Mouse (Mus musculus) hindbrain, postnatal 0 days (tissue): ENCODE measurements around the gene Dus1l. TPM values are rescaled to one million over a fixed set of nuclear protein-coding genes. Genes with fewer than 3 reads are reported as not detected.
A peak's percentile ranks its signal among the peaks of the same experiment; 100 is the strongest.
"Not testable (repeated sequence)": the region's sequence is repeated elsewhere in the genome, so short reads cannot be mapped to it uniquely, and the experiment has no call there.

Source experiments
- ATAC-seq: fragments of 200-750 bp; cut with Nextera tagmentation; 2 replicates; pipeline ENCODE4 v1.8.0; 2017; ENCODE audit warnings: mild to moderate bottlenecking, moderate TSS enrichment, moderate library complexity
- DNase-seq: peaks from one replicate; pipeline ENCODE4 v3.0.0-alpha.2; 2015; ENCODE audit warnings: low spot score
- H3K27ac ChIP-seq: fragments of 300-500 bp; sonication (generic); 2 replicates; pipeline ENCODE4 v1.5.1; 2014; ENCODE audit warnings: mild to moderate bottlenecking
- H3K27me3 ChIP-seq: fragments of 300-500 bp; sonication (generic); 2 replicates; pipeline ENCODE4 v1.6.1; 2014; ENCODE audit warnings: low read length, mixed read lengths; ENCODE audit not compliant: insufficient read depth
- H3K36me3 ChIP-seq: fragments of 300-500 bp; sonication (generic); 2 replicates; pipeline ENCODE4 v1.6.1; 2014; ENCODE audit warnings: low read length, mixed read lengths; ENCODE audit not compliant: insufficient read depth
- H3K4me1 ChIP-seq: fragments of 300-500 bp; sonication (generic); 2 replicates; pipeline ENCODE4 v1.6.1; 2014; ENCODE audit warnings: antibody characterized with exemption, low read length, mixed read lengths; ENCODE audit not compliant: insufficient read depth
- H3K4me2 ChIP-seq: fragments of 300-500 bp; sonication (generic); 2 replicates; pipeline ENCODE4 v1.6.1; 2014; ENCODE audit warnings: low read depth, mild to moderate bottlenecking, low read length, moderate library complexity, mixed read lengths
- H3K4me3 ChIP-seq: fragments of 300-500 bp; sonication (generic); 2 replicates; pipeline ENCODE4 v1.5.1; 2014; ENCODE audit warnings: low read length
- H3K9ac ChIP-seq: fragments of 300-500 bp; sonication (generic); replicated peaks from 2 replicates; pipeline ENCODE4 v1.6.1; 2014; ENCODE audit warnings: mild to moderate bottlenecking, low read length, moderate library complexity, mixed read lengths
- H3K9me3 ChIP-seq: fragments of 300-500 bp; sonication (generic); 2 replicates; pipeline ENCODE4 v1.6.1; 2016; ENCODE audit warnings: low read length, mixed read lengths
- CTCF ChIP-seq: IDR thresholded peaks from 2 replicates; pipeline ENCODE4 v1.5.1; 2016; ENCODE audit warnings: antibody characterized with exemption, control low read depth, low read depth
- WGBS: fragments of 180-500 bp; shearing (Covaris S2); extraction: QIAGEN DNeasy Blood & Tissue Kit; methylation state at CpG from one replicate; pipeline ENCODE4 v1.1.7; 2014; 5-methylcytosine and 5-hydroxymethylcytosine counted together
- polyA plus RNA-seq: library from polyadenylated mRNA; unstranded; fragments of >200 nt; fragmentation: Nextera tagmentation; extraction: Ambion mirVana; gene quantifications from 2 replicates; pipeline ENCODE4 v1.2.1, GENCODE M21; 2015
- total RNA-seq: library from RNA; depleted of rRNA; stranded (reverse); fragments of >200 nt; gene quantifications from 2 replicates; pipeline ENCODE4 v1.2.3, GENCODE M21; 2014

Dus1l gene
- total and polyA plus RNA-seq, 2 experiments from 2014 or later: 40.4 to 48.5 TPM

DNA sequence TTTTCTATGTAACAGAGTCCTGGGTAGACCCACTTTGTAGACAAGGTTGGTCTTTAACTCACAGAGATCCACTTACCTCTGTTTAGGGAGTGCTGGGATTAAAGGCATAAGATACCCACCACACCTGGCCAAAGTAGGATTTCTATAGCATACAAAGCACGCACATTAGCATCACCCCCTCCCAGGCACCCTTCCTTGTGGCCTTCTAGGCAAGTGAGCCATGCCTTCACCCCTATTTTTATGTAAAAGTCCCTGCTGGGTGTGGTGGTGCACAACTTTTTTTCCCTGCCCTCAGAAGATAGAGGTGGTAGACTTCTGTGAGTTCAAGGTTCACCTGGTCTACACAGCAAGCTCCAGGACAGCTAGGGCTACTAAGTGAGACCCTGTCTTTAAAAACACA is 16.3 kb downstream of the Dus1l start:
- Histone ChIP-seq H3K4me3 (no peak overlapping the region), H3K9me3 (no peaks in the 10 kb centered on the region), H3K27ac (no peak overlapping the region), H3K9ac (no peak overlapping the region), H3K36me3 (peaks cover 24% of the 10 kb centered on the region), H3K27me3 (no peaks in the 10 kb centered on the region), H3K4me2 (no peak overlapping the region), H3K4me1 (peaks cover 7% of the 10 kb centered on the region; the same call in 1 of the 2 replicates)
- DNase-seq: no peak
- no peak for TF ChIP-seq CTCF
- no peak for ATAC-seq
- WGBS: 83% methylated on average over 1 of the region's 1 CpGs

DNA sequence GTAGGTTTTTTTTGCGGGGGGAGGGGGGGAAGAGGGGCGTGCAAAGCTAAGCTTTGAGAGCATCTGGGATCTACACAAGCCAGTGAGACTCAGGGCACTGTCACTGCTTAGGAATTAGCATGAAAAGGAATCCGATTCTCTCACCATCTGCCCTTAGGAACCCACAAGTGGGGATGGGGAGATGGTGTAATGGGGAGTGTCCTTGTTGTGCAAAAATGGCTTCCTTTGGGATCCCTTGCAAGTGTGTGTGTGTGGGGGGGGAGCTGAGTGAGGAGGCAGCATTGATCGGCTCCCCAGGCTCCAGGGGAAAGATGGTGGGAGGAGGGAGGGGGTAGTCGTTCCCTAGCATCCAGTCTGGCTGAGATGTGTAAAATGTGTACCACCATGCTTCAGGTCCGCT is 19.1 kb downstream of the Dus1l start:
- Histone ChIP-seq H3K4me3 (no peak overlapping the region), H3K9ac (no peak overlapping the region), H3K9me3 (no peaks in the 10 kb centered on the region), H3K4me1 (no peaks in the 10 kb centered on the region), H3K27me3 (no peaks in the 10 kb centered on the region), H3K4me2 (no peak overlapping the region), H3K36me3 (peaks cover 16% of the 10 kb centered on the region), H3K27ac (no peak overlapping the region)
- DNase-seq (no peak), ATAC-seq (no peak)
- TF ChIP-seq CTCF: no peak
- WGBS: 24% methylated on average over 6 of the region's 6 CpGs

DNA sequence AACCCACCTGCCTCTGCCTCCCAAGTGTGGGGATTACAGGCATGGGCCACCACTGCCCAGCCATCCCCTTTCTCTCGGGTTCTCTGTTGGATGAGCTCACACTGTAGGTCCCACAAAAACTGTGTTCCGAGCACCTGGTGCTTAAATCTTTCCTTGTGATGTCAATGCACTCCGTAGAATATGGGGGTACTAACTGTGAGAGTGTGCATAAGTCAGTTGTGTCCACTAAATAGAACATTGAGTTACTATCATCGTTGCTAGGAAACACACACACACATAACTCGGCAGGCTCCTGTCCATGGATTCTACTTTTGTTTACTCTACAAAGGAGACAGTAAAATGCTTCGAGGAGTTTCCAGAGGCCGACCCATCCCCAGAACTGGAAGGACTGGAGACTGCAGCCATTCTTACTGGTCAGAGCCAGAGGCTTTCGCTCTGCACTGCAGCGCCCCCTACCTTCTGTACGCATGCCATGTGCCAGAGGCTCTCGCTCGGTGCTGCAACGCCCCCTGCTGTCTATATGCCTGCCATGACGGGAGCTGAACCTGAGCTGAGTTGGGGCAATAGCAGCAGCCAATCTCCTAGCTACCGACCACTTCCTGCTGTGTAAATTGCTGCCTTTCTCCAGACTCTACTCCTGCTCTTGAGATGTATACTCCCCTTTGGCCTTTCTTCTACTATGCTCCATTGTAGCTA is 20.3 kb downstream of the Dus1l start:
- DNase-seq: peak; percentile 96
- peak; percentile 100 for TF ChIP-seq CTCF
- Histone ChIP-seq H3K4me2 (no peak overlapping the region), H3K9ac (no peak overlapping the region), H3K27me3 (no peaks in the 10 kb centered on the region), H3K9me3 (no peaks in the 10 kb centered on the region), H3K27ac (no peak overlapping the region), H3K4me1 (no peaks in the 10 kb centered on the region), H3K4me3 (no peak overlapping the region), H3K36me3 (peaks cover 11% of the 10 kb centered on the region)
- ATAC-seq: peak; percentile 93
- 23% methylated on average over 15 of the region's 15 CpGs for WGBS

DNA sequence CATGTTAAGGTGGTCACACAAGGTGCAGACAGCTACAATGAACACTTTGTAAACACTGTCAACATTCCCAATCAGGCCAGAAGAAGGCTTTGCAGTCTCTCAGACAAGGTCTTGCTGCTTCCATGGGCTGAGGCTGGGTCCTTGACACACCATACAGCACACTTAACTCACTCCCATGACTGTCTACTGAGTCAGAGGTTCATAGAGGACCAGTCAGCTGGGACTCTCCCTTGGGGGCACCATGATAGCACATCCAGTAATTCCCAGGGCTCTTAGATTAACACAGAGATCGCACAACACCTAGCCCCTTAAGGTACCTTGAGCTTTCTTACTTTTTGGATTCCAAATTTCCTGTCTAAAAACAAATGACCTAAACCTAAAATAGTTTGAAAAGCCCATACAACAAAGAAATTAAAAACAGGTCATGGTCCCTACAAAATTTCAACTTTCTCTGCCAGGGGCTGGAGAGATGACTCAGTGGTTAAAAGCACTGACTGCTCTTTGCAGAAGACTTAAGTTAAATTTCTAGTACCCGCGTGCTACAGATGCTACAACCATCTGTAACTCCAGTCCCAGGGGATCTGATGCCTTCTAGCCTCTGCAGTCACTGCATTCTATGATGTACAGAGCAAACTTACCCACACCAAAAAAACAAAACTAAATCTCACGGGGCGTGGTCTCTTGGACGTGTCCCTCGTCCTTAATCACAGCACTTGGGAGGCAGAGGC is 22.6 kb downstream of the Dus1l start:
- no peak for TF ChIP-seq CTCF
- H3K4me1 ChIP-seq: no peaks in the 10 kb centered on the region
- DNase-seq: no peak
- H3K4me2 ChIP-seq: no peak overlapping the region
- H3K27ac ChIP-seq: no peak overlapping the region
- H3K4me3 ChIP-seq: no peak overlapping the region
- no peaks in the 10 kb centered on the region for H3K9me3 ChIP-seq
- ATAC-seq: no peak
- H3K36me3 ChIP-seq: no peaks in the 10 kb centered on the region
- 78% methylated on average over 7 of the region's 7 CpGs for WGBS
- H3K27me3 ChIP-seq: no peaks in the 10 kb centered on the region
- no peak overlapping the region for H3K9ac ChIP-seq

DNA sequence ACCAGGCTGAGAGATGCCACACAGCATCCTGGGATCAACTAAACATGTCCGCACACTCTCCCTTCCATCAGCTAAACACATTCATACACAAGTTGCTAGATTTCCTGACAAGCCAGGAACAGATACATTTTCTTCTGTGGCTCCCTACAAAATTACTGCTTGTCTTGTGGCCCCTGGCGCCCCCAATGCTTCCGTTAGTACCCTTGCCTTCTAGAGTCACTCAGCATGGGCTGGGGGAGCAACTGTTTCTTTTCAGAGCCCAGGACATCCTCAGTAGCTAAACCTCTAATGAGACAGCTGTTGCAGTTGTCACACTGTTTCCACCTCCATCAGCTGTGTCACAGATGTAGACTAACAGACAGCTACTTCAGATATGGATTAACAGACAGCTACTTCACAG is 23.5 kb downstream of the Dus1l start:
- no peak for ATAC-seq

DNA sequence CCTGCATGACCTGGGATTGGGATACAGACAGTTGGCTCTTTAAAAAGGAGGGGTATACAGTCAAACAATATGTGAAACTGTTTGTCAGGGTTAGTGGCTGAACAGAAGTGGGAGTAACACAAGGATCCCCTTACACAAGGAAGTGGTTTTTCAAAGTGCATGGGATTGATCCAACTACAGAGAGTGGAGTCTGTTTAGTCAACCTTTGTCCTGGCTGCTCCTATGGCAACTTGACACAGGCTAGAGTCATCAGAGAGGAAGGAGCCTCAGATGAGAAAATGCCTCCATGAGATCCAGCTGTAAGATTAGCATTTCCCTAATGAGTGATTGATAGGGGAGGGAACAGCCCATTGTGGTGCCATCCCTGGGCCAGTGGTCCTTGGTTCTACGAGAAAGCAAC is 28.0 kb downstream of the Dus1l start:
- H3K36me3 ChIP-seq: no peaks in the 10 kb centered on the region
- no peaks in the 10 kb centered on the region for H3K9me3 ChIP-seq
- H3K4me3 ChIP-seq: no peak overlapping the region
- no peak overlapping the region for H3K27ac ChIP-seq
- WGBS: 50% methylated on average over 1 of the region's 1 CpGs
- H3K4me1 ChIP-seq: no peaks in the 10 kb centered on the region
- no peak overlapping the region for H3K9ac ChIP-seq
- DNase-seq: no peak
- H3K4me2 ChIP-seq: no peak overlapping the region
- no peaks in the 10 kb centered on the region for H3K27me3 ChIP-seq
- ATAC-seq: no peak
- TF ChIP-seq CTCF: no peak

More for the DNA sequence above, 23.5 kb downstream of the Dus1l start:
- Histone ChIP-seq H3K9me3 (no peaks in the 10 kb centered on the region), H3K4me2 (no peak overlapping the region), H3K4me3 (no peak overlapping the region), H3K4me1 (no peaks in the 10 kb centered on the region), H3K27ac (no peak overlapping the region), H3K36me3 (no peaks in the 10 kb centered on the region), H3K9ac (no peak overlapping the region), H3K27me3 (no peaks in the 10 kb centered on the region)
- DNase-seq: no peak
- TF ChIP-seq CTCF: no peak
- WGBS: 80% methylated on average over 3 of the region's 3 CpGs

DNA sequence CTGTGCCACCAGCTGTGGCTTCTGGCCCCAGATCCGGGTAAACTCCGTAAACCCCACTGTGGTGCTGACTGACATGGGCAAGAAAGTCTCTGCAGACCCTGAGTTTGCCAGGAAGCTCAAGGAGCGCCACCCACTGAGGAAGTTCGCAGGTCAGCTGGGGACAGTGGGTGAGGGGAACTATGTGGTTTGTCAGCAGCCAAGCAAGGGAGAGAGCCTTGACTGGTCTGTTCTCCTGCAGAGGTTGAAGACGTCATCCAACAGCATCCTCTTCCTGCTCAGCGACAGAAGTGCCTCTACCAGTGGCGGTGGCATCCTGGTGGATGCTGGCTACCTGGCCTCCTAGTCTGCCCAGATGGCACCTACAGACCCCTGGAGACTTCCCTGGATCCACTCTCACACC is 29.2 kb downstream of the Dus1l start:
- H3K9ac ChIP-seq, ATAC-seq, H3K27ac ChIP-seq, H3K36me3 ChIP-seq, H3K4me2 ChIP-seq, H3K4me3 ChIP-seq, H3K27me3 ChIP-seq, H3K9me3 ChIP-seq, H3K4me1 ChIP-seq, DNase-seq: not testable (repeated sequence)
- 82% methylated on average over 3 of the region's 7 CpGs for WGBS

DNA sequence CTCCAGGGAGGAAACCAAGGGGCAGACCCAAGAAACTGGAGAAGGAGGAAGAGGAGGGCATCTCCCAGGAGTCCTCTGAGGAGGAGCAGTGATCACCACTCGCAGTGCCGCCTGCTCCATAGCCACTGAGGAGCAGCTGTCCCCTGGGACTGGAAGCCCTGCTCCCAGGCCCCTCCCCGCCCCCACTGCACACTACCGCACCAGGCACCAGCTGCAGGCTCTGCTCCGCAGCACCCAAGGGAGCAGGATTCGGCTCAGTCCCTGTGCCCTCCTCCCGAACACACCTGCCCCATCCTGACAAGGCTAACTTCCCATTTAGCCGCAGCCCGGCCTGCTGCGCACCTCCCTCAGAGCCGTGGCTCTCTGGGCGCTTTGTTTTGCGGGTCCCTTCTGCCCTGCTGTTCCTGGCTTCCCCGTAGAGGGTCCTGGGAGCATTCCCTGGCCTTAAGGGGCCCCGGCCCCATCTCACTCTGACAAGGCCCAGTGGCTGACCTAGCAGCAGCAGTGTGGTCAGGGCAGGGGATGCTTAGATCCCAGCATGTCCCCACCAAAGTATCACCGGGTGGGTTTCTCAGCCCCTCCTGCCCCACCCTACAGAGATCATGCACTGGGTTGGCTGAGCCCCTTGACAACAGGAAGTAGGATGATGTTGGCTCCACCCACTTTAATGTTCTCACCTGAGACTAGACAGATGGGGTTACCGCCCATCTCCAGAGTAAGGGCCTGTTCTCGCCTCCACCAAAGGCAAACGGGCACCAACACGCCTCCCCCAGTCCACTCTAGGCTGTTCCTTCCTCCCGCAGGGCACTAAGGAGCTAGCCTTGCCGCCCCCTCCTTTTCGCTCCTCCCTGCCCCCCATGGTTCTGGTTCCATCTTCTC is 32.8 kb downstream of the Dus1l start:
- not testable (repeated sequence) for DNase-seq, H3K4me3 ChIP-seq, H3K27ac ChIP-seq, H3K36me3 ChIP-seq, H3K9ac ChIP-seq, H3K9me3 ChIP-seq, H3K4me2 ChIP-seq, H3K27me3 ChIP-seq, H3K4me1 ChIP-seq
- peak; percentile 35; the same call in 1 of the 2 replicates for ATAC-seq
- WGBS: 13% methylated on average over 3 of the region's 23 CpGs

DNA sequence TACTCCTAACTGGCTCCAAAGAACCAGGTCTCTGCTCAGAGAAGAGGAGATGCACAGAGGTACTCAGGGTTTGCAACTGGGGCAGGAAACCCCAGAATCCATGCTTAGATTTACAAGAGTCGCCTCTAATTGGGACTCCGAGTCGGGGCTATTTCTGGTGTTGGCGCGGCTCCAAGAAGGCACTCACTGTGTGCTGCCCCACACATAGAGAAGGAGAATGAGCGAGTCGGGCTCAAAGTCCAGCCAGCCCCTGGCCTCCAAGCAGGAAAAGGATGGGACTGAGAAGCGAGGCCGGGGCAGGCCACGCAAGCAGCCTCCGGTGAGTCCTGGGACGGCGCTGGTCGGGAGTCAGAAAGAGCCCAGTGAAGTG is 33.5 kb downstream of the Dus1l start, which contains the start of gene Hmga1b:
Gene Hmga1b, plus strand, starts transcription at position 123 of the 370 bp plus-strand sequence.
- H3K4me3 ChIP-seq, H3K4me2 ChIP-seq, ATAC-seq, H3K4me1 ChIP-seq, H3K36me3 ChIP-seq, H3K9me3 ChIP-seq, H3K27ac ChIP-seq, H3K9ac ChIP-seq, H3K27me3 ChIP-seq, DNase-seq: not testable (repeated sequence)
- WGBS: 19% methylated on average over 14 of the region's 14 CpGs
